Mouse (Mus musculus): ENCODE measurements around the gene Gstp3.

- TF ChIP-seq CTCF (IDR thresholded peaks at IDR 0.05; ENCODE audit: borderline replicate concordance, control insufficient read depth, extremely low read depth, insufficient read depth, low read length, poor library complexity) = peak; percentile 13; the same call in 1 of the 2 replicates
- no peak for TF ChIP-seq POLR2A (IDR thresholded peaks at IDR 0.05; ENCODE audit: control insufficient read depth, extremely low read depth, insufficient read depth, low read length, poor library complexity)
Measured at GRCm38 (mm10) chr19:4080511-4081009, 21.2 kb upstream of the Gstp3 start.

All from thymus, adult 2 months (tissue).